Mouse (Mus musculus) liver, adult 2 months (tissue): ENCODE measurements around the gene Chchd4.

Experiments
- CTCF ChIP-seq: fragments of 200-500 bp; IDR thresholded peaks from 2 replicates; pipeline ENCODE4 v1.5.1; 2011; ENCODE audit warnings: low read depth, low read length, control low read depth
- POLR2A ChIP-seq: fragments of 200-500 bp; IDR thresholded peaks from 2 replicates; pipeline ENCODE4 v1.6.1; 2011; ENCODE audit warnings: low read length, control low read depth; ENCODE audit not compliant: insufficient read depth; ENCODE audit errors: extremely low read depth

DNA sequence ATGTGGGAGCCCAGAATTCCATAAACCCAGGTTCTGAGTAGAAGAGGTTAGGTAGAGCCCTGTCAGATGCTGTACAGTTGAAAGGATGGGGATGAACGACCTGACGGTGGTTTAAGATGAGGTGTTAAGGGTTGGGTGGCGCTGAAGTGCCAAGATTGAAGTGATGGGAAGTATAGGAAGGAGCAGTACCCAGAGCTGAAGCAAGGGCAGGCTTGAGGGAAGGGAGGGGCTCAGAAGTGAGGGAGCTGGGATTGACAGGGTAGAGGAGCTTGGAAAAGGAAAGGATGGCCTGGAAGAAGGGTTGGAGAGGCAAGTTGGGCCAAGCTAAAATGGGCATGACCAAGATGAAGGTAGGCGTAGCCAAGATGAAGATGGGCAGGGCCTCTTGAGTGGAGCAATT is 51.7 kb downstream of the Chchd4 start:
- TF ChIP-seq CTCF (no peak), POLR2A (no peak)
